Mouse (Mus musculus) thymus, adult 2 months (tissue): Measurements from ENCODE around the gene Mif.

Experiments
- CTCF ChIP-seq: fragments of 200-500 bp; IDR thresholded peaks from 2 replicates; pipeline ENCODE4 v1.5.1; 2012; ENCODE audit warnings: mild to moderate bottlenecking, control low read depth, low read length, moderate library complexity, borderline replicate concordance; ENCODE audit not compliant: control insufficient read depth, poor library complexity, insufficient read depth; ENCODE audit errors: extremely low read depth
- POLR2A ChIP-seq: fragments of 200-500 bp; IDR thresholded peaks from 2 replicates; pipeline ENCODE4 v1.6.1; 2012; ENCODE audit warnings: mild to moderate bottlenecking, low read length, control low read depth, moderate library complexity; ENCODE audit not compliant: control insufficient read depth, poor library complexity, insufficient read depth; ENCODE audit errors: extremely low read depth

DNA sequence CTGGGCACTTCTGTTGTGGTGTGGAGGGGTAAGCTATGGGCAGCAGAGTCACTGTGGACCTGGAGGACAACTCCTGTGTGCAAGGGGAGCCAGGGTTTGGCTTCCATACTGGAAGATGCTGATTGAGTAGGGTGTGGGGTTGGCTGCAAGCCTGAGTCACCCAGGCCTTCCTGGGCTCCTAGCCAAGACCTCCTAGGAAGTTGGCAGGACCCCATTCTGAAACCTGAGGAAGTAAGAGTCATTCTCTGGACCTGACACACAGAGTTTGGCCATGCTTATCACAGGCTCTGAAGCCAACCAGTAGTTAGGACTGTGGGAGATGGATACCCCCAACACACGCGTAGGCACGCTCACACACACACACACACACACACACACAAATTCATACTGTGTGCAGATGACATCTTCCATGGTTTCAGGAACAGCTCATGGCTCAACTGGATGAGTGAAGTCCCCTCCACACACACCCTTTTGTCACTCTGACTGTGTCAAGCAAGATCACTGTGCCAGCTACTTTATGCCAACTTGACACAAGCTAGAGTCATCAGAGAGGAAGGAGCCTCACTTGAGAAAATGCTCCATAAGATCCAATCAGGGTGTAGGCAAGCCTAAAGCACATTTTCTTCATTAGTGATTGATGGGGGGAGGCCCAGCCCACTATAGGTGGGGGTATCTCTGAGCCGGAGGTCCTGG, 32.2 kb downstream of the Mif start:
- TF ChIP-seq CTCF: no peak
- no peak for TF ChIP-seq POLR2A
